Mouse (Mus musculus) G1E (cell line): ENCODE results near the gene Mrps35.

Experiments used
- CTCF ChIP-seq: IDR thresholded peaks from 2 replicates; pipeline ENCODE4 v1.5.1; 2012; ENCODE audit warnings: low read depth, low read length, inconsistent platforms, mixed read lengths
- GATA1 ChIP-seq: IDR thresholded peaks from 2 replicates; pipeline ENCODE4 v1.6.1; 2012; ENCODE audit warnings: borderline replicate concordance, low read length, inconsistent platforms, mixed read lengths
- POLR2AphosphoS5 ChIP-seq: IDR thresholded peaks from 2 replicates; pipeline ENCODE4 v1.6.1; 2012; ENCODE audit warnings: low read depth, low read length, inconsistent platforms; ENCODE audit not compliant: insufficient replicate concordance
- TAL1 ChIP-seq: conservative IDR thresholded peaks from 2 replicates; pipeline ENCODE4 v1.6.1; 2012; ENCODE audit warnings: low read depth, low read length, inconsistent platforms, mixed read lengths

- TF ChIP-seq GATA1, result no peak
- no peak for TF ChIP-seq CTCF
- no peak for TF ChIP-seq POLR2AphosphoS5
- no peak for TF ChIP-seq TAL1
Measured at GRCm38 (mm10) chr6:147117764-147118163, 75.2 kb downstream of the Mrps35 start.
